Mouse (Mus musculus) cortical plate, adult 2 months (tissue): ENCODE measurements around the gene Foxc1. TPM values are rescaled to one million over a fixed set of nuclear protein-coding genes. Genes with fewer than 3 reads are reported as not detected.

Experiments used
- H3K27ac ChIP-seq: fragments of 200-500 bp; 2 replicates; pipeline ENCODE4 v1.5.1; 2012; ENCODE audit warnings: low read length, control low read depth, inconsistent platforms; ENCODE audit not compliant: insufficient read depth
- H3K4me1 ChIP-seq: fragments of 200-500 bp; 2 replicates; pipeline ENCODE4 v1.6.1; 2011; ENCODE audit warnings: low read length; ENCODE audit not compliant: control insufficient read depth, insufficient read depth
- H3K4me3 ChIP-seq: fragments of 200-500 bp; 2 replicates; pipeline ENCODE4 v1.5.1; 2011; ENCODE audit warnings: mild to moderate bottlenecking, low read length, control low read depth; ENCODE audit not compliant: insufficient read depth
- CTCF ChIP-seq: fragments of 200-500 bp; IDR thresholded peaks from 2 replicates; pipeline ENCODE4 v1.5.1; 2011; ENCODE audit warnings: mild to moderate bottlenecking, control low read depth, low read length; ENCODE audit not compliant: insufficient read depth; ENCODE audit errors: extremely low read depth
- POLR2A ChIP-seq: fragments of 200-500 bp; IDR thresholded peaks from 2 replicates; pipeline ENCODE4 v1.6.1; 2011; ENCODE audit warnings: mild to moderate bottlenecking, low read length, control low read depth; ENCODE audit not compliant: insufficient read depth; ENCODE audit errors: extremely low read depth
- polyA plus RNA-seq: library from polyadenylated mRNA; depleted of rRNA; stranded (reverse); fragments of >200 nt; gene quantifications from 2 replicates; pipeline ENCODE4 v1.2.3, GENCODE M21; 2012

The Foxc1 gene
- polyA plus RNA-seq, 1 experiment, result 2.8 TPM

GRCm38 (mm10) chr13:31804571-31804970 lies 1.9 kb upstream of the Foxc1 start:
- Histone ChIP-seq H3K4me3 (no peak overlapping the region), H3K4me1 (no peaks in the 10 kb centered on the region; the same call in 1 of the 2 replicates), H3K27ac (no peak overlapping the region; the same call in 1 of the 2 replicates)
- TF ChIP-seq POLR2A (no peak), CTCF (no peak)

GRCm38 (mm10) chr13:31805831-31806427 lies 504 bp upstream of the Foxc1 start:
- TF ChIP-seq POLR2A (no peak), CTCF (no peak)
- no peaks in the 10 kb centered on the region; the same call in 1 of the 2 replicates for H3K4me1 ChIP-seq
- peak overlapping the region; percentile 94 for H3K27ac ChIP-seq
- peak overlapping the region; percentile 42 for H3K4me3 ChIP-seq

GRCm38 (mm10) chr13:31806890-31807735 lies 680 bp downstream of the Foxc1 start:
- TF ChIP-seq POLR2A, result no peak
- no peak for TF ChIP-seq CTCF

GRCm38 (mm10) chr13:31807736-31808115 lies 1.3 kb downstream of the Foxc1 start:
- H3K4me1 ChIP-seq, result no peaks in the 10 kb centered on the region
- TF ChIP-seq POLR2A (no peak), CTCF (no peak)
- peak overlapping the region; percentile 42 for H3K4me3 ChIP-seq
- H3K27ac ChIP-seq, result 0 out of 2 replicates have a peak overlapping the region, but pooled peaks have one; percentile 87

More at GRCm38 (mm10) chr13:31806890-31807735, 680 bp downstream of the Foxc1 start:
- Histone ChIP-seq H3K4me1 (no peaks in the 10 kb centered on the region), H3K4me3 (peak overlapping the region; percentile 42), H3K27ac (peak overlapping the region; percentile 87)

- peak overlapping the region; percentile 63; the same call in 1 of the 2 replicates for H3K27ac ChIP-seq
- TF ChIP-seq CTCF (no peak), POLR2A (no peak)
- peak overlapping the region; percentile 42; the same call in 1 of the 2 replicates for H3K4me3 ChIP-seq
- no peaks in the 10 kb centered on the region for H3K4me1 ChIP-seq
Observed at GRCm38 (mm10) chr13:31808116-31808803, 1.8 kb downstream of the Foxc1 start.

- no peaks in the 10 kb centered on the region for H3K4me1 ChIP-seq
- TF ChIP-seq CTCF (no peak), POLR2A (no peak)
- peak overlapping the region; percentile 40 for H3K4me3 ChIP-seq
- H3K27ac ChIP-seq, result peak overlapping the region; percentile 63; the same call in 1 of the 2 replicates
Observed at GRCm38 (mm10) chr13:31808804-31809420, 2.5 kb downstream of the Foxc1 start.

GRCm38 (mm10) chr13:31809701-31810100 lies 3.3 kb downstream of the Foxc1 start:
- H3K27ac ChIP-seq, result no peak overlapping the region
- no peak overlapping the region for H3K4me3 ChIP-seq
- TF ChIP-seq CTCF (no peak), POLR2A (no peak)
- H3K4me1 ChIP-seq, result no peaks in the 10 kb centered on the region

GRCm38 (mm10) chr13:31810375-31810692 lies 3.9 kb downstream of the Foxc1 start:
- TF ChIP-seq POLR2A (no peak), CTCF (no peak)
- Histone ChIP-seq H3K4me3 (peak overlapping the region; percentile 28), H3K4me1 (no peaks in the 10 kb centered on the region), H3K27ac (peak overlapping the region; percentile 45; the same call in 1 of the 2 replicates)
